Mouse (Mus musculus) kidney, embryonic 14.5 days (tissue): ENCODE measurements around the gene Csad. TPM values are rescaled to one million over a fixed set of nuclear protein-coding genes. Genes with fewer than 3 reads are reported as not detected.
"Not testable (repeated sequence)": the region's sequence is repeated elsewhere in the genome, so short reads cannot be mapped to it uniquely, and the experiment has no call there.

ENCODE experiments used
- ATAC-seq: fragments of 200-750 bp; cut with Nextera tagmentation; 2 replicates; pipeline ENCODE4 v1.8.0; 2017; ENCODE audit warnings: moderate number of reproducible peaks, mild to moderate bottlenecking, moderate TSS enrichment, moderate library complexity; ENCODE audit not compliant: low FRiP score, low TSS enrichment
- H3K27ac ChIP-seq: fragments of 300-500 bp; sonication (generic); 2 replicates; pipeline ENCODE4 v1.5.1; 2014; ENCODE audit warnings: low read depth, mild to moderate bottlenecking, low read length, moderate library complexity, mixed read lengths
- H3K27me3 ChIP-seq: fragments of 300-500 bp; sonication (generic); 2 replicates; pipeline ENCODE4 v1.6.1; 2014; ENCODE audit warnings: mild to moderate bottlenecking, low read length; ENCODE audit not compliant: control insufficient read depth, insufficient read depth
- H3K36me3 ChIP-seq: fragments of 300-500 bp; sonication (generic); 2 replicates; pipeline ENCODE4 v1.6.1; 2014; ENCODE audit warnings: low read length, mixed read lengths; ENCODE audit not compliant: control insufficient read depth, insufficient read depth
- H3K4me1 ChIP-seq: fragments of 300-500 bp; sonication (generic); 2 replicates; pipeline ENCODE4 v1.6.1; 2014; ENCODE audit warnings: low read length, mixed read lengths; ENCODE audit not compliant: control insufficient read depth, insufficient read depth
- H3K4me2 ChIP-seq: fragments of 300-500 bp; sonication (generic); replicated peaks from 2 replicates; pipeline ENCODE4 v1.6.1; 2014; ENCODE audit warnings: low read depth, mild to moderate bottlenecking, low read length
- H3K4me3 ChIP-seq: fragments of 300-500 bp; sonication (generic); 2 replicates; pipeline ENCODE4 v1.5.1; 2014; ENCODE audit warnings: mild to moderate bottlenecking, low read length
- H3K9ac ChIP-seq: fragments of 300-500 bp; sonication (generic); 2 replicates; pipeline ENCODE4 v1.6.1; 2014; ENCODE audit warnings: low read depth, mild to moderate bottlenecking, low read length, moderate library complexity
- H3K9me3 ChIP-seq: fragments of 300-500 bp; sonication (generic); 2 replicates; pipeline ENCODE4 v1.6.1; 2016; ENCODE audit warnings: low read length; ENCODE audit not compliant: control insufficient read depth
- WGBS: fragments of 180-500 bp; shearing (Covaris S2); extraction: QIAGEN DNeasy Blood & Tissue Kit; methylation state at CpG from one replicate; pipeline ENCODE4 v1.1.7; 2014; 5-methylcytosine and 5-hydroxymethylcytosine counted together
- polyA plus RNA-seq: library from polyadenylated mRNA; unstranded; fragments of >200 nt; fragmentation: Nextera tagmentation; extraction: Ambion mirVana; gene quantifications from 2 replicates; pipeline ENCODE4 v1.2.1, GENCODE M21; 2014

The Csad gene
- polyA plus RNA-seq, 1 experiment from 2014 or later, result 68.1 TPM

- 11% methylated on average over 9 of the region's 9 CpGs for WGBS
- peak; percentile 79 for ATAC-seq
- no peaks in the 10 kb centered on the region for H3K9me3 ChIP-seq
Measured at GRCm38 (mm10) chr15:102239260-102239590, 34.7 kb upstream of the Csad start.

GRCm38 (mm10) chr15:102238543-102239259 is 34.2 kb upstream of the Csad start:
- H3K27me3 ChIP-seq, result no peaks in the 10 kb centered on the region
- H3K27ac ChIP-seq, result no peak overlapping the region
- ATAC-seq, result no peak
- no peak overlapping the region for H3K9ac ChIP-seq
- H3K9me3 ChIP-seq, result no peaks in the 10 kb centered on the region
- H3K4me3 ChIP-seq, result no peak overlapping the region
- H3K4me2 ChIP-seq, result no peak overlapping the region
- peaks cover 12% of the 10 kb centered on the region; the same call in 1 of the 2 replicates for H3K36me3 ChIP-seq
- H3K4me1 ChIP-seq, result peaks cover 20% of the 10 kb centered on the region
- WGBS, result 88% methylated on average over 14 of the region's 14 CpGs

More at GRCm38 (mm10) chr15:102239260-102239590, 34.7 kb upstream of the Csad start:
- Histone ChIP-seq H3K36me3 (peaks cover 12% of the 10 kb centered on the region; the same call in 1 of the 2 replicates), H3K27ac (no peak overlapping the region), H3K27me3 (no peaks in the 10 kb centered on the region), H3K4me2 (no peak overlapping the region), H3K9ac (no peak overlapping the region), H3K4me1 (peaks cover 25% of the 10 kb centered on the region), H3K4me3 (no peak overlapping the region)

- H3K4me1 ChIP-seq, result peaks cover 10% of the 10 kb centered on the region
- H3K27ac ChIP-seq, result no peak overlapping the region
- no peaks in the 10 kb centered on the region for H3K27me3 ChIP-seq
- peak overlapping the region; percentile 17; the same call in 1 of the 2 replicates for H3K4me2 ChIP-seq
- no peaks in the 10 kb centered on the region for H3K9me3 ChIP-seq
- H3K36me3 ChIP-seq, result peaks cover 12% of the 10 kb centered on the region; the same call in 1 of the 2 replicates
- 29% methylated on average over 21 of the region's 21 CpGs for WGBS
- H3K4me3 ChIP-seq, result no peak overlapping the region
- no peak for ATAC-seq
- H3K9ac ChIP-seq, result no peak overlapping the region
Measured at GRCm38 (mm10) chr15:102235371-102236027, 31.0 kb upstream of the Csad start.

GRCm38 (mm10) chr15:102233896-102234295 is 29.4 kb upstream of the Csad start:
- ATAC-seq, result no peak
- peaks cover 11% of the 10 kb centered on the region; the same call in 1 of the 2 replicates for H3K36me3 ChIP-seq
- no peak overlapping the region for H3K9ac ChIP-seq
- no peak overlapping the region for H3K27ac ChIP-seq
- no peaks in the 10 kb centered on the region for H3K9me3 ChIP-seq
- peaks cover 10% of the 10 kb centered on the region for H3K4me1 ChIP-seq
- WGBS, result 33% methylated on average over 2 of the region's 2 CpGs
- no peaks in the 10 kb centered on the region for H3K27me3 ChIP-seq
- no peak overlapping the region for H3K4me3 ChIP-seq
- no peak overlapping the region for H3K4me2 ChIP-seq

- H3K27me3 ChIP-seq, result no peaks in the 10 kb centered on the region
- WGBS, result 84% methylated on average over 7 of the region's 7 CpGs
Measured at GRCm38 (mm10) chr15:102232764-102233163, 28.2 kb upstream of the Csad start.

GRCm38 (mm10) chr15:102231748-102232147 is 27.2 kb upstream of the Csad start, which contains the start of gene Itgb7:
TSS of gene Itgb7 (minus strand) at chr15:102231944.
- Histone ChIP-seq H3K27me3 (no peaks in the 10 kb centered on the region), H3K4me1 (peaks cover 10% of the 10 kb centered on the region), H3K4me2 (no peak within 1 kb of the TSS), H3K27ac (no peak within 1 kb of the TSS), H3K9ac (no peak within 1 kb of the TSS), H3K36me3 (peaks cover 6% of the 10 kb centered on the region; the same call in 1 of the 2 replicates), H3K4me3 (no peak within 1 kb of the TSS), H3K9me3 (no peaks in the 10 kb centered on the region)
- 49% methylated on average over 6 of the region's 6 CpGs for WGBS
- ATAC-seq, result no peak

More at GRCm38 (mm10) chr15:102232764-102233163, 28.2 kb upstream of the Csad start:
- no peak for ATAC-seq
- H3K27ac ChIP-seq, result no peak overlapping the region
- H3K9me3 ChIP-seq, result no peaks in the 10 kb centered on the region
- no peak overlapping the region for H3K4me3 ChIP-seq
- no peak overlapping the region for H3K4me2 ChIP-seq
- H3K9ac ChIP-seq, result no peak overlapping the region
- H3K4me1 ChIP-seq, result peaks cover 10% of the 10 kb centered on the region
- peaks cover 6% of the 10 kb centered on the region; the same call in 1 of the 2 replicates for H3K36me3 ChIP-seq

- peaks cover 8% of the 10 kb centered on the region for H3K4me1 ChIP-seq
- H3K4me3 ChIP-seq, result no peak overlapping the region
Measured at GRCm38 (mm10) chr15:102230408-102231321, 26.1 kb upstream of the Csad start.

GRCm38 (mm10) chr15:102225619-102226018 is 21.1 kb upstream of the Csad start:
- H3K4me2 ChIP-seq, H3K27me3 ChIP-seq, H3K9me3 ChIP-seq, H3K9ac ChIP-seq, H3K36me3 ChIP-seq, H3K4me1 ChIP-seq, ATAC-seq, H3K4me3 ChIP-seq, H3K27ac ChIP-seq: not testable (repeated sequence)
- 67% methylated on average over 6 of the region's 6 CpGs for WGBS

More at GRCm38 (mm10) chr15:102230408-102231321, 26.1 kb upstream of the Csad start:
- no peak overlapping the region for H3K9ac ChIP-seq
- no peaks in the 10 kb centered on the region for H3K27me3 ChIP-seq
- no peak overlapping the region for H3K4me2 ChIP-seq
- 79% methylated on average over 17 of the region's 17 CpGs for WGBS
- peaks cover under 1% of the 10 kb centered on the region; the same call in 1 of the 2 replicates for H3K36me3 ChIP-seq
- H3K27ac ChIP-seq, result no peak overlapping the region
- ATAC-seq, result no peak
- H3K9me3 ChIP-seq, result no peaks in the 10 kb centered on the region
